Comparison of ENCODE assay signal across 16 mouse cellular contexts in the genomic region with DNA sequence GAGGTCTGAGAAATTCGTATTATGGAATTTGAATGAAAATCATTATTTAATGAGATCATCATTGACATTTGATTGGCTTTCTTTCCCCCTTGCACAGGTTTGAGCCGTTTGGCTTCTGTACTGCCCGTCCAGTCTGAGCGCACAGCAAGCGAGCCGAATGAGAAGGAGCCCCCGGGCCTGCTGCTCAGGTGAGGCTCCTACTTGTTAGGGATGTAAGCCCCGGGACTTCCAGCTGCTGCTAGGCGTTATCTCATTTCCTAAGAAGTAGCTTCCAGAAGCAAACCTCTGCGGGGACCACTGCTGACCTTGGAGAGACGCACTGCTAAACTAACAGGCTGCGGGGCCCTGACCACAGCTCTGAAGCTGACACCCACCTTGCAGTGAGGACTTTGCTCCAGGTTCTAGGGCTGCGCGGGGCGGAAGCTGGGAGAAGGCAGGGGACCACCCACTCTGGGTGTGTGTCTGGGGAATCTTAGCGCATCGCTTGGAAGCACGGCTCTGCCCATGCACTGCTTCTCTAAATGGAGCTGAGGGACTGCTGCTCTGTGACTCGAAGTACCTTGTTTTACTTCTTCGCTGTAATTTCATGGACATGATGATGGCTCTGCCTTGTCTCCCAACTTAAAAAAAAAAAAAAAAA. TPM values are rescaled to one million over a fixed set of nuclear protein-coding genes. Genes with fewer than 3 reads are reported as not detected.
DNase-seq lines count a peak whose midpoint lies in the region; ATAC-seq and TF ChIP-seq lines count a peak whose summit lies in the region.
"Had no signal": no experiment of that assay in that cellular context is flagged by ENCODE, and none has a peak within 500 bp of the region (broad histone marks: within the 10 kb centered on the region; RNA-seq: fewer than 3 reads in every experiment).

No protein-coding gene starts in this region.

- TF ChIP-seq CTCF in intestine, postnatal 0 days (IDR thresholded peaks at IDR 0.05; ENCODE audit: low read depth): no peak

- H3K4me1 ChIP-seq in intestine, embryonic 14.5 days (replicated peaks; ENCODE audit: control insufficient read depth, insufficient read depth, low read length): no peaks in the 10 kb centered on the region
- H3K4me1 ChIP-seq in intestine, postnatal 0 days (replicated peaks; ENCODE audit: control insufficient read depth, insufficient read depth, low read length): no peaks in the 10 kb centered on the region
- H3K4me1 ChIP-seq in forebrain, embryonic 12.5 days: peaks cover 34% of the 10 kb centered on the region
- peaks cover 30% of the 10 kb centered on the region for H3K4me1 ChIP-seq in midbrain, embryonic 12.5 days
- H3K4me1 ChIP-seq in heart, embryonic 12.5 days (replicated peaks): 0 out of 2 replicates have a peak, but pooled peaks cover 4% of the 10 kb centered on the region
- H3K4me1 ChIP-seq: lung, embryonic 15.5 days had no signal

- DNase-seq in intestine, embryonic 14.5 days (ENCODE audit: low spot score): peak; percentile 53
- DNase-seq in thymus, postnatal 25 days: no peak
- DNase-seq in cerebellum, postnatal 10 days: no peak
- DNase-seq: B cell, adult 2 months; cerebellum, adult 18-20 months; heart, postnatal 4 days; kidney, adult 11 months; kidney, postnatal 14 days; thymus, adult 2 months had no signal

- no peak overlapping the region for H3K4me3 ChIP-seq in intestine, embryonic 14.5 days (ENCODE audit: low read depth, low read length)
- H3K4me3 ChIP-seq in intestine, postnatal 0 days (ENCODE audit: low read depth, low read length): no peak overlapping the region
- H3K4me3 ChIP-seq in forebrain, embryonic 12.5 days (replicated peaks): peak overlapping the region; percentile 19
- no peak overlapping the region for H3K4me3 ChIP-seq in midbrain, embryonic 12.5 days
- H3K4me3 ChIP-seq in heart, embryonic 12.5 days: no peak overlapping the region
- H3K4me3 ChIP-seq: lung, embryonic 15.5 days had no signal

- ATAC-seq in intestine, embryonic 14.5 days (replicated peaks; ENCODE audit: low FRiP score, low TSS enrichment, low read depth): no peak
- no peak for ATAC-seq in intestine, postnatal 0 days
- peak; percentile 47 for ATAC-seq in forebrain, embryonic 12.5 days (ENCODE audit: low FRiP score)
- no peak for ATAC-seq in midbrain, embryonic 12.5 days (ENCODE audit: low FRiP score, low read depth)
- no peak for ATAC-seq in heart, embryonic 12.5 days (ENCODE audit: insufficient number of reproducible peaks, low FRiP score)

- peaks cover 39% of the 10 kb centered on the region for H3K27me3 ChIP-seq in intestine, embryonic 14.5 days (replicated peaks; ENCODE audit: control insufficient read depth, insufficient read depth, low read length)
- H3K27me3 ChIP-seq in intestine, postnatal 0 days (replicated peaks; ENCODE audit: control insufficient read depth, insufficient read depth, low read length): 0 out of 2 replicates have a peak, but pooled peaks cover 19% of the 10 kb centered on the region
- H3K27me3 ChIP-seq in forebrain, embryonic 12.5 days: peaks cover 12% of the 10 kb centered on the region; the same call in 1 of the 2 replicates
- peaks cover 71% of the 10 kb centered on the region for H3K27me3 ChIP-seq in midbrain, embryonic 12.5 days
- peaks cover 40% of the 10 kb centered on the region for H3K27me3 ChIP-seq in heart, embryonic 12.5 days (replicated peaks)

- no peak overlapping the region for H3K9ac ChIP-seq in intestine, embryonic 14.5 days (ENCODE audit: low read length)
- no peak overlapping the region for H3K9ac ChIP-seq in intestine, postnatal 0 days (ENCODE audit: low read depth, low read length)
- H3K9ac ChIP-seq in forebrain, embryonic 12.5 days: peak overlapping the region; percentile 40; the same call in 1 of the 2 replicates
- H3K9ac ChIP-seq in midbrain, embryonic 12.5 days (replicated peaks): peak overlapping the region; percentile 4; the same call in 1 of the 2 replicates
- no peak overlapping the region for H3K9ac ChIP-seq in heart, embryonic 12.5 days
- H3K9ac ChIP-seq: heart, embryonic 13.5 days; lung, embryonic 15.5 days had no signal

- H3K4me2 ChIP-seq in intestine, embryonic 14.5 days (ENCODE audit: low read length): no peak overlapping the region
- H3K4me2 ChIP-seq in intestine, postnatal 0 days (replicated peaks; ENCODE audit: low read depth): no peak overlapping the region
- H3K4me2 ChIP-seq in forebrain, embryonic 12.5 days: peak overlapping the region; percentile 47
- H3K4me2 ChIP-seq in midbrain, embryonic 12.5 days (replicated peaks): peak overlapping the region; percentile 21; the same call in 1 of the 2 replicates
- H3K4me2 ChIP-seq in heart, embryonic 12.5 days: no peak overlapping the region
- H3K4me2 ChIP-seq: heart, embryonic 13.5 days; liver, embryonic 11.5 days; lung, embryonic 15.5 days had no signal

- H3K27ac ChIP-seq in intestine, embryonic 14.5 days (ENCODE audit: low read depth): no peak overlapping the region
- H3K27ac ChIP-seq in intestine, postnatal 0 days (ENCODE audit: low read depth, low read length): no peak overlapping the region
- H3K27ac ChIP-seq in forebrain, embryonic 12.5 days: peak overlapping the region; percentile 90
- H3K27ac ChIP-seq in midbrain, embryonic 12.5 days (replicated peaks): 0 out of 2 replicates have a peak overlapping the region, but pooled peaks have one; percentile 0
- H3K27ac ChIP-seq in heart, embryonic 12.5 days (ENCODE audit: poor library complexity, severe bottlenecking): no peak overlapping the region
- H3K27ac ChIP-seq: heart, embryonic 13.5 days; lung, embryonic 15.5 days had no signal

- peaks cover 6% of the 10 kb centered on the region; the same call in 1 of the 2 replicates for H3K9me3 ChIP-seq in intestine, embryonic 14.5 days (ENCODE audit: control insufficient read depth, low read length)
- H3K9me3 ChIP-seq in intestine, postnatal 0 days (ENCODE audit: control insufficient read depth): 0 out of 2 replicates have a peak, but pooled peaks cover 4% of the 10 kb centered on the region
- peaks cover 13% of the 10 kb centered on the region; the same call in 1 of the 2 replicates for H3K9me3 ChIP-seq in forebrain, embryonic 12.5 days
- H3K9me3 ChIP-seq in midbrain, embryonic 12.5 days: no peaks in the 10 kb centered on the region; the same call in 1 of the 2 replicates
- H3K9me3 ChIP-seq in heart, embryonic 12.5 days (replicated peaks): peaks cover 16% of the 10 kb centered on the region
- H3K9me3 ChIP-seq: lung, embryonic 15.5 days had no signal

- H3K36me3 ChIP-seq in intestine, embryonic 14.5 days (ENCODE audit: control insufficient read depth, insufficient read depth, low read length): no peaks in the 10 kb centered on the region
- no peaks in the 10 kb centered on the region for H3K36me3 ChIP-seq in intestine, postnatal 0 days (ENCODE audit: control insufficient read depth, insufficient read depth)
- H3K36me3 ChIP-seq in forebrain, embryonic 12.5 days (replicated peaks): no peaks in the 10 kb centered on the region
- no peaks in the 10 kb centered on the region for H3K36me3 ChIP-seq in midbrain, embryonic 12.5 days
- H3K36me3 ChIP-seq in heart, embryonic 12.5 days: no peaks in the 10 kb centered on the region
- H3K36me3 ChIP-seq: heart, embryonic 13.5 days; lung, embryonic 15.5 days had no signal

- WGBS in intestine, embryonic 14.5 days: 37% methylated on average over 20 of the region's 20 CpGs
- WGBS in intestine, postnatal 0 days: 31% methylated on average over 20 of the region's 20 CpGs
- WGBS in forebrain, embryonic 12.5 days: 7% methylated on average over 20 of the region's 20 CpGs
- 20% methylated on average over 20 of the region's 20 CpGs for WGBS in midbrain, embryonic 12.5 days
- 25% methylated on average over 20 of the region's 20 CpGs for WGBS in heart, embryonic 12.5 days

RNA-seq across cellular contexts. Expression of a gene that starts 46.2 kb away (rescaled TPM):
- 0.13 TPM in 1 of 2 replicates, not detected in the other for polyA plus RNA-seq in intestine, embryonic 14.5 days (2014; fragmentation: Nextera tagmentation; extraction: Ambion mirVana)
- polyA plus RNA-seq in intestine, postnatal 0 days (2015; fragmentation: Nextera tagmentation; extraction: Ambion mirVana): 0.34 and 0.44 TPM in 2 replicates
- polyA plus RNA-seq in forebrain, embryonic 12.5 days (2016; fragmentation: Nextera tagmentation; extraction: Ambion mirVana): 0.43 TPM in 1 of 2 replicates, not detected in the other
- polyA plus RNA-seq in midbrain, embryonic 12.5 days (2016; fragmentation: Nextera tagmentation; extraction: Ambion mirVana): 0.10 and 0.28 TPM in 2 replicates
- polyA plus RNA-seq in heart, embryonic 12.5 days (2016; fragmentation: Nextera tagmentation; extraction: Ambion mirVana): 0.17 TPM in 1 of 2 replicates, not detected in the other
- polyA plus RNA-seq: heart, embryonic 13.5 days; liver, embryonic 11.5 days had no signal

Comparison
In these comparisons a context has a peak if more than half of its experiments do, and no peak if none do; other contexts are left out.
1. H3K27ac ChIP-seq: peak in forebrain, embryonic 12.5 days (single experiment) and midbrain, embryonic 12.5 days (single experiment); none in intestine, embryonic 14.5 days (single experiment), intestine, postnatal 0 days (single experiment) and heart, embryonic 12.5 days (single experiment).
2. H3K4me2 ChIP-seq: peak in forebrain, embryonic 12.5 days (single experiment) and midbrain, embryonic 12.5 days (single experiment); none in intestine, embryonic 14.5 days (single experiment), intestine, postnatal 0 days (single experiment) and heart, embryonic 12.5 days (single experiment).
3. H3K9ac ChIP-seq: peak in forebrain, embryonic 12.5 days (single experiment) and midbrain, embryonic 12.5 days (single experiment); none in intestine, embryonic 14.5 days (single experiment), intestine, postnatal 0 days (single experiment) and heart, embryonic 12.5 days (single experiment).